Mouse (Mus musculus) thymus, postnatal 4 days (tissue): ENCODE data around the gene Uqcr11.
A peak's percentile ranks its signal among the peaks of the same experiment; 100 is the strongest.

Source experiments
- DNase-seq: peaks from one replicate; pipeline ENCODE4 v3.0.0; 2021

Uqcr11 gene

GRCm38 (mm10) chr10:80397524-80398173 lies 9.0 kb downstream of the Uqcr11 start:
- DNase-seq = no peak

- no peak for DNase-seq
Measured at GRCm38 (mm10) chr10:80396822-80397523, 9.7 kb downstream of the Uqcr11 start.

- DNase-seq = no peak
Measured at GRCm38 (mm10) chr10:80395025-80395627, 11.5 kb downstream of the Uqcr11 start.

- DNase-seq = no peak
Measured at GRCm38 (mm10) chr10:80392687-80393086, 13.9 kb downstream of the Uqcr11 start.

GRCm38 (mm10) chr10:80390697-80391096 lies 15.9 kb downstream of the Uqcr11 start:
- DNase-seq = no peak

GRCm38 (mm10) chr10:80389185-80389708 lies 17.4 kb downstream of the Uqcr11 start:
- no peak for DNase-seq

- no peak for DNase-seq
Measured at GRCm38 (mm10) chr10:80388731-80389130, 17.9 kb downstream of the Uqcr11 start.

GRCm38 (mm10) chr10:80387522-80387959 lies 19.1 kb downstream of the Uqcr11 start, which contains the start of gene Mex3d:
TSS of gene Mex3d (minus strand) at chr10:80387659.
- DNase-seq = peak; percentile 97

GRCm38 (mm10) chr10:80386735-80387471 lies 19.7 kb downstream of the Uqcr11 start:
- peak; percentile 60 for DNase-seq

- no peak for DNase-seq
Measured at GRCm38 (mm10) chr10:80385811-80386734, 20.6 kb downstream of the Uqcr11 start.

GRCm38 (mm10) chr10:80385310-80385709 lies 21.3 kb downstream of the Uqcr11 start:
- DNase-seq = no peak

GRCm38 (mm10) chr10:80384709-80385108 lies 21.9 kb downstream of the Uqcr11 start:
- no peak for DNase-seq

- no peak for DNase-seq
Measured at GRCm38 (mm10) chr10:80384115-80384639, 22.5 kb downstream of the Uqcr11 start.

- DNase-seq = no peak
Measured at GRCm38 (mm10) chr10:80383431-80383830, 23.2 kb downstream of the Uqcr11 start.

- DNase-seq = no peak
Measured at GRCm38 (mm10) chr10:80382641-80383365, 23.8 kb downstream of the Uqcr11 start.

- DNase-seq = peak; percentile 70
Measured at GRCm38 (mm10) chr10:80377716-80378115, 28.9 kb downstream of the Uqcr11 start.

- peak; percentile 97 for DNase-seq
Measured at GRCm38 (mm10) chr10:80376160-80376559, 30.5 kb downstream of the Uqcr11 start.

- DNase-seq = peak; percentile 84
Measured at GRCm38 (mm10) chr10:80374063-80374462, 32.6 kb downstream of the Uqcr11 start.

GRCm38 (mm10) chr10:80372706-80373105 lies 33.9 kb downstream of the Uqcr11 start:
- no peak for DNase-seq

- DNase-seq = no peak
Measured at GRCm38 (mm10) chr10:80371983-80372382, 34.6 kb downstream of the Uqcr11 start.
